Mouse (Mus musculus) right cerebral cortex, postnatal 14 days (tissue): ENCODE results near the gene Tspan11.

Source experiments
- DNase-seq: peaks from one replicate; pipeline ENCODE4 v3.0.0; 2022

Tspan11 gene

GRCm38 (mm10) chr6:127887511-127888421, at the start of gene Tspan11:
Tspan11 (plus strand) TSS chr6:127887589.
- peak; percentile 42 for DNase-seq

GRCm38 (mm10) chr6:127837910-127838309, 49.5 kb upstream of the Tspan11 start:
- no peak for DNase-seq

- DNase-seq: no peak
Observed at GRCm38 (mm10) chr6:127839538-127839937, 47.9 kb upstream of the Tspan11 start.

GRCm38 (mm10) chr6:127840171-127840570, 47.2 kb upstream of the Tspan11 start:
- DNase-seq: peak; percentile 16

GRCm38 (mm10) chr6:127841326-127841725, 46.1 kb upstream of the Tspan11 start:
- DNase-seq: no peak

GRCm38 (mm10) chr6:127846521-127846920, 40.9 kb upstream of the Tspan11 start:
- DNase-seq: no peak

- DNase-seq: no peak
Observed at GRCm38 (mm10) chr6:127849496-127849895, 37.9 kb upstream of the Tspan11 start.

- no peak for DNase-seq
Observed at GRCm38 (mm10) chr6:127851611-127852010, 35.8 kb upstream of the Tspan11 start.

- no peak for DNase-seq
Observed at GRCm38 (mm10) chr6:127853241-127853640, 34.1 kb upstream of the Tspan11 start.

- no peak for DNase-seq
Observed at GRCm38 (mm10) chr6:127853771-127854687, 33.4 kb upstream of the Tspan11 start.

- no peak for DNase-seq
Observed at GRCm38 (mm10) chr6:127854688-127855013, 32.7 kb upstream of the Tspan11 start.

- no peak for DNase-seq
Observed at GRCm38 (mm10) chr6:127855711-127856295, 31.6 kb upstream of the Tspan11 start.

- no peak for DNase-seq
Observed at GRCm38 (mm10) chr6:127861951-127862350, 25.4 kb upstream of the Tspan11 start.

GRCm38 (mm10) chr6:127865391-127865790, 22.0 kb upstream of the Tspan11 start:
- no peak for DNase-seq

GRCm38 (mm10) chr6:127868546-127868945, 18.8 kb upstream of the Tspan11 start:
- no peak for DNase-seq

GRCm38 (mm10) chr6:127869121-127869520, 18.3 kb upstream of the Tspan11 start:
- DNase-seq: no peak

- DNase-seq: no peak
Observed at GRCm38 (mm10) chr6:127870345-127871324, 16.8 kb upstream of the Tspan11 start.

- no peak for DNase-seq
Observed at GRCm38 (mm10) chr6:127871436-127871835, 16.0 kb upstream of the Tspan11 start.

GRCm38 (mm10) chr6:127872581-127872980, 14.8 kb upstream of the Tspan11 start:
- DNase-seq: no peak

GRCm38 (mm10) chr6:127875883-127876282, 11.5 kb upstream of the Tspan11 start:
- no peak for DNase-seq

GRCm38 (mm10) chr6:127876436-127876835, 11.0 kb upstream of the Tspan11 start:
- no peak for DNase-seq

- DNase-seq: no peak
Observed at GRCm38 (mm10) chr6:127877026-127877425, 10.4 kb upstream of the Tspan11 start.
